Mouse (Mus musculus) layer of hippocampus, adult 9-11 months (tissue): ENCODE measurements around the gene Rpl31.
A peak's percentile ranks its signal among the peaks of the same experiment; 100 is the strongest.

Experiments used
- DNase-seq: peaks from one replicate; pipeline ENCODE4 v3.0.0; 2022

Rpl31 gene

DNA sequence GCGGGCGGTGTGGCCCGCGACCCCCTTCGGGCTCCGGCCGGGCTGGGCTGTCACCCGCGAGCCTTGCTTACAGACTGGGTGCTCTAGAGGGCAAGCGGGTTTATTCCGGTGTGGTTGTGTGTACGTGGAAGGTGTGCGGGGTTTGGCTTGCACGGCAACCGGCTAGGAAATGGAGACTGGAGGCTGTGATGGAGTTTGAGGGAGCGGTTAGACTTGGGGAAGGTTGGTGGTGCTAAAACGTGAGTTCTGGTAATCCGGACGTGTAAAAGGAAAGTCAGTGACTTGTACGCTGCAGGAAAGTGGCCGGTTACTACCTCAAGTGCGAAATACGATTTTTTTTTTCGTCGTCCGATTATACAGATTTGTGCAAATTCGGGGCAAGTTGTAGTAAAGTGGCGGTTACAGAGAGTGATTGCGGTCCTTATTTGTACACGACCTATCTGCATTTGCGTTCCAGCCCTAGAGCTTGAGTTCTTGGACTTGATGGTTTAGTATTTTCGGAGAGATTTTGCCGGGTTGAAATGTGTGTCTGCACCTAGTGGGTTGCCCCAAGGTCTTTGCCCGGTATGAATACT is 712 bp downstream of the Rpl31 start:
- DNase-seq = no peak

DNA sequence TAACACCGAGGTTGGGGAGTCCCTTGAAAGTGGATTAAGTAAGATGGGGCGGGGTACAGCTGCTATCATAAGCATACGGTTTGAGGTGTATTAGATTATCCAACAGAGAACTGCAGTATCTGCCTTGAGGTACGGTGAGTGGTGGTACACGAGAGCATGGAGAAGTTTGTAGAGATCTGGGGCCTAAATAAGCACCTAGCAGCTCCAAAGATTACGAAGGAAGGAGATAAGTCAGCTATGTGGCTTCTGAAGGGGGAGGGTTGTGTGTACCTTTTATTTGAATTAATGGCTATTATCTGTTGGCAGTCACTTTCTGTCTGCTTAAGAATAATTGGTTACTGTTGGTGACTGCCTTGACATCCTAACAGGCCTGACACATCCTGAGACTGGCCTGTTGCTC is 2.8 kb downstream of the Rpl31 start:
- no peak for DNase-seq

DNA sequence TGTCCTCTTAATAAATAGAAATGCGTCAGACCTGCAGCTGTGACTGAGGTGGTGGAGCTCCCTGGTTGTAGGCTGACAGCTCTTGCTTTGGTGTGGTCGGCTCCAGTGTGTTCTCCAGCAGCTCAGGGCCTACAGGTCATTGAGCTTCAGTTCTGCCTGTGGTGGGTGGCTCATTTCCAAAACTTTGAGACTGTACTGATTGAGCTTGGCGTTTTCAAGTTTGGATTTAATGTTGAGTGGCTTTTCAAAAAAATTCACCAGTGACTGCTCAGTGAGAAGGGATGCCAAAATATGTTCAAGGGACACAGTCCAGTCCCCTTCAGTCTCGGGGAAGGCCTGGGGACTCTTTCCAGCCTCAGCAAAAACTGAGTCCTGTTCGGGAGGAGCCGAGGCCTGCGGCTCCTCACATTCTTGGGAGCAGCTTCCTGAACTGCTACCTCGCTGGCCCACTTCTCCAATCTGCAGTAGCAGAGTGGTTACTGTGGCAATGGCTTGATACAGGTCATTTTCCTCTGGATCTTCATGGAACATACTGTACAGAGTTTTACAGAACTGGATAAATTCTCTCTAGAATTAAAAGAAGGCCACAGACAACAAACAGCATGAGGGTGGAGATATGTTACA is 4.7 kb downstream of the Rpl31 start:
- DNase-seq = no peak

DNA sequence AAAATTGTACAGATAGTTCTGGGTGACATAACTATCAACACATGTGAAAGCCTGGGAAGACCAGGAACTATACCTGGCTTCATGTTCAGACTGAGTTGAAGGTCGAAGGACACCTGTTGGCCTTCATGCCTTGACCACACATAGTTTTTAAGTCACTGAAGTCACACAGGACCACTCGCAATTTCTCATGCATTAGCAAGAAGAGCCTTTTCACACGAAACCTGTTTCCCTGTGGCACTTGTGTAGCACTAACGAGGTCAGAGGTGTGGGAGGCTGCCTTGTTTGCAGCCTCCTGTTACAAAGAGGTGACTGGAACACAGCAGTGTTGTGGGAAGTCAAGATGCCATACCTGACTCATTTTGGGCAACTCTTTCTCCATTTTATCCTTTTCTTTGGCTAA is 5.7 kb downstream of the Rpl31 start:
- no peak for DNase-seq

DNA sequence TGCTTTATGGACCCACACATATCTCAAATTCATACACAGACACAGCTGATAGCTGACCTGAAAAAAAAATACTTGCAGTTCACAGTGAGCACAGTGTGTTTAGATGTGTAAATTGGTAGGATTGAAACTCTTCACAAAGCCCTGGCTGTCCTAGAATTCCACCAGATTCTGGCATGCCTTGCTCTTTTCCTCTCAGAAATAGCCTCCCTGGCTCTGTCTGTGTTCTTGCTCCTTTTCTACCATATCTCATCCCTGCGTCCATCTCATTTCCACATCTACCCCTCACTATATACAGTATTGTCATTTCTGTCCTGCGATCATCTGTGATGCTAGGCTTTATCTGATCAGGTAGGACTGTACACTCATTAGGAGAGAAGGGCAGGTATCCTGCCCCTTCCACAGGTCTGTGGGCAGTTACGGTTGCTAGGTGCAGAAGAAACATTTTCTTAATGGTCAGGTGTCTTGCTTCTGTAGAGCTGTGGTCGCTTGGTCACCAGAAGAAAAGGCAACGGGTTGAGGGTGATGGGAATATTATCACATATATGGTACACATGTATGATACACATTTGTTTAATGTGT is 6.7 kb downstream of the Rpl31 start:
- DNase-seq = no peak

DNA sequence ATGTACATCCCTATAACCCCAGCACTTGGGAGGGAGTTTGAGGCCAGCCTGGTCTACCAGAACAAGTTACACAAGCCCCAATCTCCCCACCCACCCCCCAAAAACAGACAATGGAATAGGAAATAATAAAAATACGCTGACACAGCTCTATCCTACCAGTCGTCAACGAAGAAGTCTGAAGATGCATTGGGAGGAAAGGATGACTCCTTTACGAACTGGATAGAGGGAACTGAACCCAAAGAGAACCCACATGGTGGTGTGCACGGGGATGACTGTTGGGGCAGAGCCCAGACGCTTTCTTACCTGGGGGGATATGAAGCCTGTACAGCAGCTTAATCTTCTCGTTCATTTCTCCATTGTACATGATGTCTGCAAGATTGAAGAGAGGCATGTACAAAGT is 8.5 kb downstream of the Rpl31 start:
- DNase-seq = no peak

DNA sequence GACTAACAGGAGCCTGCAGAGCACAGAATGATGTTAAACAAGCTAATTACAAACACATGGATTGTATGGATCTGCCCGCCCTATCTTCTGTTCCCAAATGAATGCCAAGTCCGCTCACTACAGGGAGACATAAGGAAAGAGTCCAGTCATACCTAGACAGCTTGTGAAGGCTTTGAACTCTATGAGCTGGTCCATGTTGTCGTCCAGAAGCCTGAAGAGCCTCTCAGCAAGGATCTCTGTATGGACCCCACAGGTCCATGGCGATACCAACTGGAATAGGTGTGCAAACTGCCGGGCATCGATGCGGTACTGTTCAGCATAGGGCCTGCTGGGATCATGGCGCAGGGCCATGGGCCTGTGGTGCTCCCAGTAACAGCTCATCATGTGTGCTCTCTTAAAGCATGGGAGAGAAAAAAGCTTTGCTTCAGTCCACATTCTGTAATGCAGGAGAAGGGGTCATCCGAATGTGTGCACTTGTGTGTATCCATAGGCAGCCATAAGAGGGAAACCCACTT is 9.1 kb downstream of the Rpl31 start:
- no peak for DNase-seq

DNA sequence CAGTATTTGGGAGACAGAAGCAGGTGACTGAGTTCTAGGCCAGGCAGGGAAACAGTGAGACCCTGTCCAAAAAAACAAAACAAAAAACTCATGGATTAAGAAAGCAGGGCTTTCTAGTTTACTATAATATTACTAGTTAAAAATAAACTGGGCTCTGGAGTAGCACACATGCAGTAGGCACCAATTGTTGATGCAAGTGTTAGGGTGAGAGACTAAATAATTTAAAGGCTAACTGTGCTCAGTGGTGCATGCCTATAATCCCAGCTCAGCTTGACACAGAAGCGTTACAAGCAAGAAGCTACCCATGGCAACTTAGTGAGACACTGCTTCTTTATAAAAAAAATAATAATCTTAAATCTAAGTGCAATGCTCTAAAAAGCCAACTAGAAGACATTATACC is 10.9 kb downstream of the Rpl31 start:
- DNase-seq = no peak

DNA sequence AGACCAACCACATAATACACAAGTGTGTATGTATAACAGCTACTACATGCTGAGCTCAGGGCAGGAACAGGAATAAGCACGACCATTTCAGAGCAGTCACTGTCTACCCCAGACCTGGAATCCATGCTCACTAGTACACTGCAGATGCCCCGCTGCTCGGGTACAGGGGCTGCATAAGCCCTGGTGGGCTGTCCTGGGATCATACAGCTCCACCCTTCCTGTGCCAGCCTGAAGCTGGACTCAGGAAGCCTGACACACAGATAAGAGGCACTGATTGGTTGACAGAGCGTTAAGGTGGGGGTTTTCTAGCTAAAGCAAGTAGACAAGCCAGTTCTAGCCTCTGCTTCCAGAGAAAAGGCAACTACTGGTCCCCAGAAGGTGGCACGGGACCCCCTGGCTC is 11.4 kb downstream of the Rpl31 start:
- DNase-seq = no peak

DNA sequence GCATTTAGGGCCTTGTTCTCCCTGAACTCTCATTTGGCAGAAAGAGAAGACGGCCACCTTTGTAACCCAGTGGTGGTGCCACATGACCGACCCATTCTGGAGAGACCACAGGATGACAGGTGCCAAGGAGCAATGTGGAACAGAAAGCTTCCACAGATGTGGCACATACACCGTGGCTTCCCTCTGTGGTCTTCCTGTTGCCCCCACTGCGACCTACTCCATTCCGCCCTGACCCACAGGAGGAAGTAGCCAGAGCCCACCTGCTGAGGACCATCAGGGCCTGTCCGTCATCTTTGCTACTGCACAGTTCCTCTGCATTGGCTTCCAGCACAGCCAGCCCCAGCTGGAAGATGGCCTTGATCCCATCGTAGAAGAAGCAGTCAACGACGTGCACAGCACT is 13.4 kb downstream of the Rpl31 start:
- no peak for DNase-seq

DNA sequence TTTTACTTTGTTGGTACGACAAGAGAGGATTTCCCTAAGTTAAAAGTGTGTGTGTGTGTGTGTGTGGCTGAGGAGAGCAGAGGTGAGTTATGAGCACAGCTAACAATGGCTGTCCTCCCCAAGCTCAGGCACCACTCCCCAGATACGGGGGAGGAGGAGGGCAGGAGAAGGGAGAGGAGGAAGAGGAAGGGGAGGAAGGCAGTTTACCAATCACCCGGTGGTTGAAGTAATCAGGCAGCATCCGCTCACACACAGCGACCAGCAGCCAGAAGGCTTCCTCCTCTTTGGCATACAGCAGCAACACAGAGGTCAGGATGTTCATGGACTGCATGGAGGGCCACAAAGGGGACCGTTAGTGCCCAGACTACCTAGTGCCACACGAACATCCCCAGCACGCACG is 17.3 kb downstream of the Rpl31 start:
- DNase-seq = no peak

DNA sequence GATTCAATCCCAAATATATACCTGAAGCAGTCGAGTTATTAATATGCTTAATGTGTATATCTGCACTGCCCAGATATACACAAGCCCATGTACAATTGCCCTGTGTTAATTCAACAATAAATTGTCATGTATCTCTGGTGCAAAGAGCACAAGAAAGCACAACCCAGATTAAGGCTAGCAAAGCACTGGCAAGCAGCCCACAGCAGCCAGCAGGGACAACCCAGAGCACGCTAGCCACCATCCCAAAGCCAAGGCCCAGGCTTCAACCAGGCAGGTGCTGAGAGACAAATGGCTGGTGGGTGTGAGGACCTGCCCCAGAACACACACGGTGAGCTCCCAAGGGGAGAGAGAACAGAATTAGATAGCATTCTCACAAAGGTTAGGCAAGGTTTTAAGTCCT is 18.8 kb downstream of the Rpl31 start:
- no peak for DNase-seq

DNA sequence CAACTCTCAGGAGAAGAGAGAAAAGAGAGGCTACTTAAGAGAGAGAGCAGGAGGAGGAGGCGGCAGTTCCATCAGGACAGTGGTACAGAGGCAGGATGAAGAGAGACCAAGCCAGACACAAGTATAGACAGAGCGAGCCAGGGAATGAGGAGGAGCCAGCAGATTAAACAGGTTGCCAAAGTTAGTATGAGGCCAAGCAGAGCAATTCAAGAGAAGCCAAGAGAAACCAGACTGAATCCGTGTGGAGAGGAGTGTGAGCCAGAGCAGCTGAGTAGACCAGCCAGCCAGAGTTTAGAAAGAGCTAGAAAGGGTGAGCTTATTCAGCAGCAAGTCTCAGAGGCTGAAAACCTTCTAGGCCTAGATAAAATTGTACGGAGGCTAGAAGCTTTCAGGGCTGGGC is 19.9 kb downstream of the Rpl31 start:
- DNase-seq = no peak

DNA sequence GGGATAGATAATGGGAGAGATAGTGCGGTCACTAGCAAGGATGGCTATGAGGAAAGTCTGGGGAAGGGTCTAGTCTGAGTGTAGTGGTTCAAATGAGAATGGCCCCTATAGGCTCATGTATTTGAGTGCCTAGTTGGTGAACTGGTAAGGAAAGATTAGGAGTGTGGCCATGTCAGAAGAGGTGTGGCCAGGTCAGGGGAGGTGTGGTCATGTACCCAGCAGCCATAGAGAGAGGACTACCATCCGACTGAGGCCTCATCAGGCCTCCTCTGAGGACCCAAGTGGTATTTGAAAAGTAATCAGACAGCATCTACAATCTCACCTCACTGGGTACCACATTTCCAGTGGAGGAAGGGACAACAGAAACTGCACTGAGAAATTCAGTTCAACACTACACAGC is 20.5 kb downstream of the Rpl31 start:
- no peak for DNase-seq

DNA sequence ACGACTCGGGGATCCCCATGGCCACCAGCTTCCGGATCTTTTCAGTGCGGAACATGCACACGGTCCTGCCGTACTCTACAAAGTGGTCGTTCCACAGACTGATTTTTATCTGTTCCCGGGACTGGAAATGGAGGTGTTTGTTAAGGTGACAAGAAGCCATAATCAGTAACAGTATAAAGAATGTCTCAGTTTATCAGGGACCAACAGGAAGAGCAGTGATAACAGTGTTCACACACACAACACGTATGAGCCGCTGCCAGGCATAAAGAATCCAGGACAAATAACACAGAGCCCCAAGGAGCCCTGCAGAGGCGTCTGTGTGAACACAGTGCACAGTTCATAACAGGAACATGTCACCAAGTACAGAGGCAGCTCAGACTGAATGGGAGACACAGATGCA is 21.7 kb downstream of the Rpl31 start:
- no peak for DNase-seq

DNA sequence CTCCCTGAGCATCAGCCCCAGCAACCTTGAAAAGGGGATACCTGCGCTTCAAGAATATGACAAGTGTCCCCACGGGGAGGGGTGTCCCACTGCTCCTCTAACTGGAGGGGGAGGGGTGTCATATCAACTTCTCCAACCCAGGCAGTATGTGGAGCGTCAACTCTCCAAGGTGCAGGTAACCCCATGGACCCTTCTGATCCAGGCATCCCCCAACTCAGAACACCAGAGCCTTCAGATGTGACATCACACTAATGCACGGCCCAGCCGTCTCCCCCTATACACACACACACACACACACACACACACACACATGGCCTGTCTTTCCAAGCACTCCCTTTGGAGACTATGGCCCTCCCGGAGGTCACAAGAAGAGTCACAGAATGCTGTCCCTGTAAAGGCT is 24.0 kb downstream of the Rpl31 start:
- no peak for DNase-seq

DNA sequence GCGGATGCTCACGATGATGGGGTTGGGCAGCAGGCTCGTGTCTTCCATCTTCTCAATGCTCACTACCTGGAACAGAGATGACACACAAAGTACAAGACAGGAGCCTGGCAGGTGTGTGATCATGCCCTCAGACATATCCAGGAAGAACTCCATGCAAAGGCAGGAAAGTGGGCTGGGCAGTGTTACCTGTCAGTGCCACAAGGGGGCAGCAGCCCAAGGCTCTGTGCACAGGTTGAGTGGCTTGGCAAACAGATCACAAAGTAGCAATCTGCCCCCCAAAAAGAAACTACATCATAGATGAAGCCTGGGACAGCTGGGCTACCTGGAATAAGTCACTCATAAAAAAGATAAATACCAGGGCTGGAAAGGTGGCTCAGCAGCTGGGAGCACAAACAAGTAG is 24.5 kb downstream of the Rpl31 start:
- DNase-seq = peak; percentile 66

DNA sequence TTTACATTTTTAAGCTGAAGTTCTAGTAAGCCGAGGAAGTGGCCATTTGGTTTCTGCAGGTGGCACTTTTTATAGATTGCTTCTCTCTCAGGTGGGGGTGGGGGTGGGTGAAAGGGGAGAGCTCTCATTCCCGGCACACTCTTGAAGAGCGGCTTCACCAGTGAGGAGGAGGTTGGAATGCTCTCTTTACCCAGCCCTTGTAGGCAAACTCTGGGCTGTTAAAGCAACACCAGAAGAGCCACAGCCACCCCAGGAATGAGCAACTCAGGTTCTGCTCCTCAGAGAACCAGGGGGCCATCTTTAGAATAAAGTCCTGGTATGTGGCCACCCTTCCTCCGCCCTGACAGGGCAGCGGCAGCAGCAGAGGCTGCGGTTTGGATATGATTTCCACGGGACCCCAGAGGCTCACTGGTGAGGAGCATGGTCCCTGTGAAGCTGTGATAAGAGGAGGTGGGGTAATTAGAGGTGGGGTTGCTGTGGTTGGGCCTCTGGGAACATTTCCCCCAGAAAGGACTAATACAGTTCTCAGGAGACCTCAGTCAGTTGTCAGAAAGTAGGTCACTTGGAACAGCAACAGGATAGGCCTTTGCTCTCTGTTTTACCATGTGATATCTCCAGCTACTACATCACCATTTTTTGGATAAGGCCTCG is 25.7 kb downstream of the Rpl31 start:
- DNase-seq = no peak

DNA sequence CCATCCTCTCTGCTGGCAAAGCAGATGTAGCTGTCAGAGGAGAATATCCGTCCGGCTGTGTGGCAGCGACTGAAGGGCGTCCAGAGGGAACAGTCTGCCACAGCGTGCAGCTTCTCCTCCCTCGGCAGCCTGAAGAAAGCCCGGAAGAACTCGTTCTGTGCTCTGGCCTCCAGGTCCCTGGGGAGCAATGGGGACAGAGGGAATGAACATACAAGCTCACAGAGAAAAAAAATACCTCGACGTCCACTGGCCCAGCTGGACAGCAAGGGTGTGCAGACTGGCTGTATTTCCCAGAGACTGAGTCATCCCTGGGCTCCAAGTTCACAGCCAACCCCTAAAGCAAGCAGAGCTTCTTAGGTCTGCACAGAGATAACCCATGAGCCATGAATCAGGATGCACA is 26.5 kb downstream of the Rpl31 start:
- no peak for DNase-seq

DNA sequence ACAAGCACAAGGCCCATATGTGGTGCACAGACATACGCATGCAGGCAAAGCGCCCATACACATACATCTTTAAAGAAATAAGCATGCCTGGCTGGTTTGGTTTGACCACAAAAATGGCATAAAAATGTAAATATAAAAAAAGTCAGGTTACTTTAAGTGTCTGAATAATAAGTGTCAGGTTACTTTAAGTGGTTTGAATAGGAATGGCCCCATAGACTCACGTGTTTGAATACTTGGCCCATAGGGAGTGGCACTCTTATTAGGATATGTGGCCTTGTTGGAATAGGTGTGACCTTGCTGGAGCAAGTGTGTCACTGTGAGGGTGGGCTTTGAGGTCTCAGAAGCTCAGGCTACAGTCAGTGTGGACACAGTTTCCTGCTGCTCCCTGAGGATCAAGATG is 27.0 kb downstream of the Rpl31 start:
- no peak for DNase-seq

DNA sequence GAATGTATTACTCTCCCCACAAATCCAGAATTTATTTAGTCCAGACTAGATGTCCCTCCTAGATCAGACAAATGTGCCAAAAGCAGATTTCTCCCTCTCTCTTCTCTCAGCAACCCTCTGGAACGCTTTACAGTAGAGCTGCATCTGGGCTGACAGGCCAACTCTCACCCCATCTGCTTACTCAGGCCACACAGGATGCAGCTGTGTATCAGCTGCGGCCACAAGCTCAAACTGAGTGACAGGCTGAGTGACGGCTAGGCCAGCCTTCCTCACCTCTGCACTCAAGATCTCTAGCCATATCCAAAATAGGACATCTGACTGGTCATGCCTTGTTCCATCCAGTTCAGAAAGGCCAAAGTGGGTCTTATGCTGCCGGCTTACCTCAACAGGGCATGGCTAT is 28.7 kb downstream of the Rpl31 start:
- no peak for DNase-seq

DNA sequence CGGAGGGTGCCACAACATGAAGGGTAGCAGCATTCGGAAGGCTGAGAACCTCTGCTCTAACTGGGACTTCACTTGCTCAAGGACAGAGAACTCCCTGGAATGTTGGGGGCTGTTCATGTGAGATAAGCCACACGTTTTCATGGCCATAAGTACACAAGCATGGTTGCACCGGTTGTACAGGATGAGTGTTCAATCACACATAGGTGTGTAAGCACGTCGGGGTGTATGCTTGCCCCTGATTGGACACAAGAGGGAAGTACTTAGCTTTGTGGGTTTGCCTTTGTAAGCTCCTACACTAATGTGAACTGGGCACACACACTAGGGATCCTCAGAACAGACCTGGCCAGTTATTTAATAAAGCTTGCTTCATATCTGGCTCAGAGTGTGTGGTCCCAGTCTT is 30.6 kb downstream of the Rpl31 start:
- DNase-seq = no peak

DNA sequence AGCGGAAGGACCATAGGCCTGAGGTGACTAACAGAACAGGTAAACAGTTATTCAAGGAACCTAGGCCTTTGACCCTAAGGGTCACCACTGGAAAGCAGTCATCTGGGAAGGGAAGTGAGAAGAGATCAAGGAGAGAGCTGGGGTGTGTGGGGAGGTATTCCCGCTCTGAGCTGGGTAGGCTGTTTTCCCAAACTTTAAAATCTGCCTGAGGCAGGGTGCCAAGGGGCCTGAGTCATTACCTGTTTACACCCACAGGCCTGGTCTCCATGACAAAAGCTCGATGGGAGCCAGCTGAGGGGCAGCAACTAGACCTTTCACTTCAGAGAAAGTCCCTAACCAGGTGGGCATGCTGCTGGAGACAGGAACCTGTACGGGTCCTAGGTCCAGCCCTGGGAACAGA is 31.6 kb downstream of the Rpl31 start:
- no peak for DNase-seq

DNA sequence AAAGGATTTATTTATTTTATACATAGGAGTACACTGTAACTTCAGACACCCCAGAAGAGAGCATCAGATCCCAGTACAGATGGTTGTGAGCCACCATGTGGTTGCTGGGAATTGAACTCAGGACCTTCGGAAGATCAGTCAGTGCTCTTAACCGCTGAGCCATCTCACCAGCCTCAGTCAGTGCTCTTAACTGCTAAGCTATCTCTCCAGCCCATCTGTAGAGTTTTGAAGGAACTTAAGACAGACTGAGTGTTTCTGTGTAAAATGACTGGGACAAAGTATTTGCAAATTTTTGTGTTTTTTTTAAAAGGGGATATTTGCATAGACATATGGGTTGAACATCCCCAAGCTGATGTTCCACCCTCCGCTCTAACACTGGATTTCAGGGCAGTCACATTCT is 32.5 kb downstream of the Rpl31 start:
- DNase-seq = no peak
